Mouse (Mus musculus) MN1 (cell line): ENCODE data around the gene Kazald1.

Experiments used
- DNase-seq: peaks from one replicate; pipeline ENCODE4 v3.0.0-alpha.2; 2016; ENCODE audit warnings: low spot score

Gene Kazald1

DNA sequence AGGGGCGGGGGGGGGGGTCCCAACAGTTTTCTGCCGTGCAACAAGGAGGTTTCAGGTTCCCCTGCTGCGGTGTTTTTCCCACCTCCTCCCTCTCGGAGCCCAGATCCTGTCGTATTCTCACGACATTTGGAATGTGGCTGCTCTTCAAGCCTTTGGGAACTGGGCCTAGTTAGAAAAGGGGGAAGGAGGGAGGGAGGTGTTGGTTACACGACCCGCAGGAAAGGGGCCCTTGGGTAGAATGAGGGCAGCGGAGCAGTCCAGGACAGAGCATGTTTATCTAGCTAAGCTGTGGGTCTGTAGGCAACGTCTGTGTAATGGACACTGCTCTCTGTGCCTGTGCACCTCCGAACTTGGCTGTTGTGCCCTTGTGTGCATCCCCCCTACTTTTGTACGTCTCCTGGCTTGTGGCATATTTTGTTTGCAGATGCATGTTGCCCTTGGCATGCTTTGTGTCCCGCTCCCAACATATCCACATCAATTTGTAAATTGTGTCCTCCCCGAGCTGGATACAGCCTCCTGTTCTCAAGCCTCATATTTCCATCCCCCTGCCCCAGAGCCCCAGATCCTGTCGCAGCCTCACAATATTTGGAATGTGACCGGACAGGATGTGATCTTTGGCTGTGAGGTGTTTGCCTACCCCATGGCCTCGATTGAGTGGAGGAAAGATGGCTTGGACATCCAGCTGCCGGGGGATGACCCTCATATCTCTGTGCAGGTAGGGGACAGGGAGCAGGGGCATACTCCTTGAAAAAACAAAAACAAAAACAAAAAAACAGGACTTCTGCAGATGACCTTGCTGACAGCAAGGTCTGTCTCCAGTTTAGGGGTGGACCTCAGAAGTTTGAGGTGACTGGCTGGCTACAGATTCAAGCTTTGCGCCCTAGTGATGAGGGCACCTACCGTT, 3.0 kb downstream of the Kazald1 start:
- DNase-seq = peak; percentile 28

DNA sequence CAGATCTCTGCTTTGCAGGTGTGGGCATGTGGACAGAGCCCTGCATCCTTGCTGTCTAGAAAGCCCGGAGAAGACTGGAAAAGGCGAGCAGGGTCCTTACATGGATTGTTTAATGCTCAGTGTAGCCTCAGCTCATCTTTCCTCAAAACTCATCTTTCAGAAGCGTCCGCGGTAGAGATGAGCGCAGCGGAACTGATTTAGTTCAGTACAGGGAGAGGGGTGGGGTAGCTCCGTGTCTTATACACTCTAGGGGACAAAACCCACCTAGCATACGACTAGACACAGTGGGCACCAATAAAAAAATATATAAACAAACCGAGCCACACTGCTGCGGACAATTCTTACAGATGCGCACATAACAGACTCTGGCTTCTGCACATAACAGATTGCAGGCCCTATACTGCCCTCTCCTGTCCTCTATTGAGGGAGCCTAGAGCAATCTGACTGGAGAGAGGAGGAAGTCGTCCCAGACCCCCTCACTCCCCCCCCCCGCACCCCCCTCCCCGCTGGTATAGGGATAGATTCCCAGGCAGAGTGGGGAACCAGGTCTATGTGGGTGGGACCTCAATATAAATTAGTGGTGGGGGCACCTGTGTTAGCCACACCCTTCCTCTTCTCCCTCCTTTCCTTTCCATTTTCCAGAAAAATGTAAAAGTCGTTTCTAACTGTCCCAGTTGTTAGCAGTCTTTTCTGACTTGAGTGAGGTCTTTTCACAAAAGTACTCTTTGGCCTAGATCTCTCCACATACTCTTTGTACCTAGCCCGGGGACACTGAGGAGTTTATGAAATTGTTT, 4.1 kb downstream of the Kazald1 start:
- DNase-seq = peak; percentile 71

GRCm38 (mm10) chr19:45079769-45080515, 4.9 kb downstream of the Kazald1 start:
- peak; percentile 76 for DNase-seq

DNA sequence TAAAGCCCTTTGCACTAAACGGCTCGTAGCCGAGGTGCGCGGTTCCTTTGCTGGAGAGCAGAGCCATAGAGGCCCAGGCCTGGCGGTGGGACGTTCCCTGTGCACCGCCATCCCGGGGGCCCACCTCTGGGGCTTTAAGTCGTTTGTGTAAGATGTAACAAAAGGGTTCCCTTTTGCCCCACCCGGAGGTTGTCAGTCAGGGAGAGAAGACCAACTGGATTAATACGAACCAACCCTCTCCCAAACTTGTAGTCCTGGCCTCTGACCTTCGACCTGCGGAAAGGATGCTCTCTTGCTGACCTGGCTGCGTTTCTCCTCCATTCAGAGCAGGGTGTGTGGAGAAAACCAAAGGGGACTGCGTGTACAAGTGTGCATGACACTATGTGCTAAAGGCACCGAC, 5.7 kb downstream of the Kazald1 start:
- DNase-seq = peak; percentile 22

- DNase-seq = peak; percentile 79
Measured at GRCm38 (mm10) chr19:45081279-45081678, 6.2 kb downstream of the Kazald1 start.

DNA sequence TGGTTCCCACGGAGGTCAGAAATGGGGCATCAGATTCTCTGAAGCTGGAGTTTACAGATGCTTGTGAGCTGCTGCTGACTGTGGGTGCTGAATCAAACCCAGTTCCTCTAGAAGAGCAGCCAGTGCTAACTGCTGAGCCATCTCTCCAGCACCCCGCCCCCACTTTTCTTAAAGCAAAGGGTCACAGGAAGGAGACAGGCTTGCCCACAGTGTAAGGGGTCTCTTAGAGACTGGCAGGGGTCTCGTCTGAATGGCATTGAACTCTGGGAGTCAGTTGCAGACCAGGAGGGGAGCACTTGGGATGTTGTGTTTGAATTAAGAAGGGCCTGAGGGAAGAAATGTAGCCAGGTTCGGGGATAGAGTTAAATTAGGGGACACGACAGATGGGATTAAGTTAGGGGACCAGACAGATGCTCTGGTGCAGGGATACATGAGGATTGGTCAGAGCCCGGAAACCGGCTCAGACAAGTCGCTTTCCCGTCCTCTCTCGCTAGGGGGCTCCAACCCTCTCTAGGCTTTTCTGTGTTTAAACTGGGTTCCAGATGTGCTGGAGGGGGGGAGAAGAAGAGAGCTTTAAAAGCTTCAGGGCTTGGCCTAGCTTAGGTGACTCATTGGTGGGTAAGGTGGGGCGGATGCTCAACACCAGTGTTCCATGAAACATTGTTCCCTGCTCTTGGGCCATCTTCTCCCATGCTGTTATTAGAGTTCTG, 7.0 kb downstream of the Kazald1 start:
- DNase-seq = peak; percentile 79

DNA sequence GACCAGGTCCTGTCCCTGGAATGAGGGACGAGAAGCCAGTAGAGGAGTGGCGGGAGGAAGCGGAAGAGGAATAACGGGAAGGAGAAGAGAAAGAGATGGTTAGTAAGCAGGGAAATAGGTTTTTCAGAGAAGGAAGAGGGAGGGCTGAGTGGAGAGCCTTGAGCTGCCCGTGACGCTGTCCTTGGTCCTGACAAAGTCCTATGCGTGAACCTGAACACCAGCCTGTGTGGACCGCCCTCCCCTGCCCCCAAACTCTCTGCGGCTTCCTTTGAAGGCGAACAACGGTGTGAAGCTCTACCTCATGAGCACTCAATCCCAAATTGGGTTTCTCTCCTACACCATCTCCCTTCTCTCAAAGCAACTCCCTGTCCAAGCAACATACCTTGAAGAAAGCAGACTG, 22.8 kb downstream of the Kazald1 start:
- no peak for DNase-seq

DNA sequence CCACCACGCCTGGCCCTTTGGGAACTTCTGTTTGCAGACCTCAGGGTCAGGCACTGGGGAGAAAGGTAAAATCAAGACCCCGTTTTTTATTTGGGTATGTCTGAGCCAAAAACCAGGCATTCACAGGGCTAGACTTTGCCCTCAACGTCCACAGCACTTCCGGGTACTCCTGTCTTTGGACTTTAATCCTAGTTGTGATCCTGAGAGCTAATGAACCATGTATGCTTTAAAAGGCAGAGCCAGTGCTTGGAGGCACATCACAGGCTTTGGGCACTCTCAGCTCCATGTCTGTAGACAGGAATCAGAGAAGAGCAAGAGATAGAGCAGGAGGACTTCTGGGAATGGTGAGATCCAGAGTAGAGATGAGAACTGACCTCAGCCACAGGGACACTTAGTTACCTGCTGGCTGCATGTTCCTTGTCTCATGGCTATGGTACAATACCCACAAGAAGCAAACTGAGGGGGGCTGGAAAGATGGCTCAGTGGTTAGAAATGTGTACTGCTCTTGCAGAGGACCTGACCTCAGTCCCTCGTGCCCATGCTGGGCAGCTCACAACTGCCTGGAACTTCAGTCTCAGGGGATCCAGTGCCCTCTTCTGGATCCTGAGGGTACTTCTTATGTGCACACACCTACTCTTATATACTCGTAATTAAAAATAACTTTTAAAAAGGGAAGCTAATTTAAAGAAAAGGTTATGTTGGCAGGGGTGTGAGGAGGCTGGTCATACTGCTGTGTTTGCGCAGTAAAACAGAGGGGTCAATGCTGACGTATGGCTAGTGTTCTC, 25.6 kb downstream of the Kazald1 start:
- DNase-seq = no peak

DNA sequence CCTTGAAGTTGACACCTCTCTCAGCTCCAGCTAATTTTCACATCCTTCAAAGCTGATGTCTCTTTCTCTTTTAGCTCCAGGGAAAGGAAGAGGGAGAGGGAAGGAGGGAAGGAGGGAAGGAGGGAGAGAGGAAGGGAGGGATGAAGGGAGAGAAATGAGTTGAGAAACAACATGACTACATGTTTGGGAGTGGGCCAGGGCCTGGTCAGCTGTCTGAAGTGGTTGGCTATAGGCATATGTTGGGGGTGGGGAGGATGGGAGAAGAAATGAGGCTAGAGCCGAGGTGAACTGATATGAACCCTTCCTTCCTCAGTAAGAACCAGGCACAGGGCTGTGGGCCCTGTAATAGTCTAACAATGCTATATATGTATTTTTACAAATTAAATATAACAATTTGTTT, 30.6 kb downstream of the Kazald1 start:
- no peak for DNase-seq

GRCm38 (mm10) chr19:45106689-45107088, 31.6 kb downstream of the Kazald1 start:
- no peak for DNase-seq

DNA sequence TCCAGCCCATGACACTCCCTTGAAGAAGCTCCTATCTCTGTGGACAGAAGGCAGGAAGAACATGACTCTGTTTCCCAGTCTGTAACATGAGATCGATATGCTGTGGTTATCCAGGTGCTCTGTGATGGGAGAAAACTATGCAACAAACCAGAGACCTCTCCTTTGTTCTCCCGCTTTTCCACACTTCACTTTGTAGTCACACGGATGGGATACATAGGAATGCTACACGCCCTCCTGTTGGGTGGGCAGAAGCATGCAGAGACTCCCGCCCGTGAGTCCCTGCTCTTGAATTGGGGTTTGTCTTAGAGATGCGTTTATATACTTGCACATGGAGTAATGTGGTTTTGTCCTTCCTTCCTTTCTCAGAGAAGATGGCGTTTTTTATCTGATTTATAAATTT, 35.6 kb downstream of the Kazald1 start:
- DNase-seq = no peak

- DNase-seq = no peak
Measured at GRCm38 (mm10) chr19:45112444-45112843, 37.4 kb downstream of the Kazald1 start.

DNA sequence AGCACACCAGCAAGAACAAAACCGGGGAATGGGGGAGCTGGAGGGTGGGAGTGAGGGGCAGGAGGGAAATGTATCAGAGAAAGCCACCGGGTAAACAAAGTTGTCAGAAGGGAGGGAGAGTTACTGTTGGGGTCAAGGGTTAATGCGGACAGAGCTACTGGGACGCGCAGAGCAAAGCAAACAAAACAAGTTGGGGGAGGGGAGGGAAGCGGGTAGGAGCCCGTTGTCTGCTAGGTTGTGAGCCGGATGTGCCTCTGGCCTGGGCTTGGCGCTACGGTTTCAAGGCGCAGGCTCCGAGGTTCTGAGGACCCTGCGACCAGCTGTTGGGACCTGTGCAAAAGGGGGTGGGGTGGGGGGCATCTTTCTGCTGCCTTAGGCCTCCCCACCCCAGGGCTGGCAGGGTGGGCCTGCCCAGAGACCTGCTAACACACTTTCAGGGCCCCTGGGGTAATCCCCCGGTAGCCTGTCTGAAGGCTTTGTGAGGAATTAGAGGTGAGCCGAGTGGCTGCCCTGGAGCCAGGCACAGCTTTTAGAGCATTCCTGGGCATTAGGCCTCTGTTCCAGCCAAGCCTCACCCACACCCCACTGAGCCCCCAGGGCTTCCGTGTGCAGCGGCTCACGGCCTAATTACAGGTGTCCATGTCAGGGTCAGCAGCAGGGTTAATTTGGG, 38.9 kb downstream of the Kazald1 start:
- no peak for DNase-seq

DNA sequence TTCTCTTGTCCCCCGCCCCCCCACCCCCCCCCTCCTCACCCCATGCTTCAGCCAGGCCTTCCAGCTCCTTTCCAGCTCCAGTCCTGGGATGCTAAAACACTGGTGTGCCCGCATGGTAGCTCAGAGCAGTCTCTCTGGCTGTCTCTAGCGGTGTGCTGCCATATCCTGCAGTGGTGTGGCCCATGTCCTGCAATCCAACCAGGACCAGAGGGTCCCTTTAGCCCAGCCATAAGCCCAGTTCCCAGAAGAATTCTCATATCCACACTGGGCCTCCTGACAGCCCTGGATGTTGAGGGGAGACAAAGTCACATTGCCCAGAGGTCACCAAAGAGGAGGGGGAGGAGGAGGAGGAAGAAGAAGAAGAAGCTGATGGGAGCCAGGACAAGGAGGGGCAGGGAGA, 39.7 kb downstream of the Kazald1 start:
- DNase-seq = no peak

- DNase-seq = peak; percentile 48
Measured at GRCm38 (mm10) chr19:45116798-45117197, 41.8 kb downstream of the Kazald1 start.
